Mouse (Mus musculus) kidney, adult 2 months (tissue): ENCODE measurements around the gene Trpm8. TPM values are rescaled to one million over a fixed set of nuclear protein-coding genes. Genes with fewer than 3 reads are reported as not detected.

Source experiments
- DNase-seq: peaks from one replicate; pipeline ENCODE4 v3.0.0; 2021
- H3K27ac ChIP-seq: fragments of 200-500 bp; 2 replicates; pipeline ENCODE4 v1.5.1; 2012; ENCODE audit warnings: low read depth, low read length, control low read depth, inconsistent platforms; ENCODE audit not compliant: insufficient read depth
- H3K27me3 ChIP-seq: fragments of 200-500 bp; replicated peaks from 2 replicates; pipeline ENCODE4 v1.6.1; 2012; ENCODE audit warnings: mild to moderate bottlenecking, moderate library complexity, low read length, inconsistent platforms; ENCODE audit not compliant: control insufficient read depth, insufficient read depth
- H3K36me3 ChIP-seq: fragments of 200-500 bp; 2 replicates; pipeline ENCODE4 v1.6.1; 2012; ENCODE audit warnings: mild to moderate bottlenecking, moderate library complexity, low read length, inconsistent platforms; ENCODE audit not compliant: control insufficient read depth, insufficient read depth
- H3K4me1 ChIP-seq: fragments of 200-500 bp; 2 replicates; pipeline ENCODE4 v1.6.1; 2011; ENCODE audit warnings: low read length; ENCODE audit not compliant: control insufficient read depth, insufficient read depth
- H3K4me3 ChIP-seq: fragments of 200-500 bp; 2 replicates; pipeline ENCODE4 v1.5.1; 2011; ENCODE audit warnings: mild to moderate bottlenecking, low read depth, low read length, control low read depth; ENCODE audit not compliant: insufficient read depth
- CTCF ChIP-seq: fragments of 200-500 bp; conservative IDR thresholded peaks from 2 replicates; pipeline ENCODE4 v1.5.1; 2011; ENCODE audit warnings: low read depth, mild to moderate bottlenecking, control low read depth, low read length, moderate library complexity, mixed read lengths; ENCODE audit not compliant: insufficient read depth, insufficient read length
- POLR2A ChIP-seq: fragments of 200-500 bp; IDR thresholded peaks from one replicate; pipeline ENCODE4 v1.6.1; 2011; ENCODE audit warnings: low read depth, low read length, control low read depth
- WGBS: fragments of 180-500 bp; shearing (Covaris S2); methylation state at CpG from one replicate; pipeline ENCODE4 v1.1.7; 2018; 5-methylcytosine and 5-hydroxymethylcytosine counted together
- polyA plus RNA-seq: library from polyadenylated mRNA; depleted of rRNA; stranded (reverse); fragments of >200 nt; gene quantifications from 2 replicates; pipeline ENCODE4 v1.2.3, GENCODE M21; 2012

The Trpm8 gene
- polyA plus RNA-seq, 1 experiment, result not detected

DNA sequence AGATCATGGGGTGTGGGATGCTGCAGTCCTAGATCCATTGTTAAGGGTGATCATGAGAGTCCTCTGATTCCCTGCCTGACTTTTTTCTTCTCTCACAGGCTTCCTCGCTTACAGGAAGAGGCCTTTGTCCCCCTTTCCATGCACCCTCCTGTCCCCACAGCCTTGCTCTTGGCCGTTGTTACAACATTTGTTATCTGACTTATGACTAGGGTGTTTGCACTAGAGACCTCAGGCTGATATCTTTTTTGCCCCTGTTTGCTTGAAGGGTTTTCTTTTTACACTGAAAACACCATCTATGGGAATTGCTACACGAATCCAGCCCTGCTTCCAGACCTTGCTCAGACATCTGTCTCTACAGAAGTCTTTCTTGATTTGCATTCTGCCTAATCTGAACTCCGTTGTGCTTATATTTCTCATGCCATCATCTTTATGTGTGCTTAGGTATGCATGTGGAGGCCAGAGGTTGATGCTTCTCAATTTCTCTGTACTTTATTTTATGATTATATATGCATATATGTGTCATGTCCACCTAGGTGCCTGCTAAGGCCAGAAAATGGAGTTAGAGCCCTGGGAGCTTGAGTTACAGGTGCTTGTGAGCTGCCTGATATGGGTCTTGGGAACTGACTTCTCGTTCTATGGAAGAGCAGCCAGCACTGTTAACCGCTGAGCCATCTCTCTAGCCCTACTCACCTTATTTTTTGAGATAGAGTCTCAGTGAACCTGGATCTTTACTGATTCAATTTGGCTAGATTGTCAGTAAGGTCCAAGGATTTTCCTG is 27.7 kb downstream of the Trpm8 start:
- Histone ChIP-seq H3K27ac (no peak overlapping the region), H3K36me3 (no peaks in the 10 kb centered on the region), H3K4me1 (no peaks in the 10 kb centered on the region), H3K27me3 (no peaks in the 10 kb centered on the region), H3K4me3 (no peak overlapping the region)
- DNase-seq, result no peak
- TF ChIP-seq POLR2A, result no peak
- no peak for TF ChIP-seq CTCF
- WGBS, result 42% methylated on average over 6 of the region's 6 CpGs

DNA sequence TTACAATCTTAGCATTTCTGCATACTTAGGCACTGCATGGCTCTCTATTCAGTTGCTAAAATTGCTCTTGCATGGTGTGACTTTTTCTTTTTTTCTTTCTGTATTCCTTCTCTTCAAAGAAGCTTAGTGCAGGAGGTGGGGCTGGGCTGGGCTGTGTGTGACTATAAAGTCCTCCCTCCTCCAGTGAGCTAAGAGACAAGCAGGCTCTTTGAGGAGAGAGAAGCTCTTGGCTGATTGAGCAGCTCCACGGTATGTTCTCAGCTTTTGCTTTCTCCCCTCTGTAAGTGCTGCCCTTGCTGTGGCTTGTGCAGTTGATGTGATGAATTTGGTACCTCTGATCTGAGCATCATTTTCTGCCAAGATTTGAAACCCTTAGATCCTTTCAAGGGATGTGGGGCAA is 29.1 kb downstream of the Trpm8 start:
- Histone ChIP-seq H3K4me1 (no peaks in the 10 kb centered on the region), H3K27ac (no peak overlapping the region), H3K36me3 (no peaks in the 10 kb centered on the region), H3K27me3 (no peaks in the 10 kb centered on the region), H3K4me3 (no peak overlapping the region)
- 49% methylated on average over 1 of the region's 1 CpGs for WGBS
- TF ChIP-seq POLR2A (no peak), CTCF (no peak)
- no peak for DNase-seq

DNA sequence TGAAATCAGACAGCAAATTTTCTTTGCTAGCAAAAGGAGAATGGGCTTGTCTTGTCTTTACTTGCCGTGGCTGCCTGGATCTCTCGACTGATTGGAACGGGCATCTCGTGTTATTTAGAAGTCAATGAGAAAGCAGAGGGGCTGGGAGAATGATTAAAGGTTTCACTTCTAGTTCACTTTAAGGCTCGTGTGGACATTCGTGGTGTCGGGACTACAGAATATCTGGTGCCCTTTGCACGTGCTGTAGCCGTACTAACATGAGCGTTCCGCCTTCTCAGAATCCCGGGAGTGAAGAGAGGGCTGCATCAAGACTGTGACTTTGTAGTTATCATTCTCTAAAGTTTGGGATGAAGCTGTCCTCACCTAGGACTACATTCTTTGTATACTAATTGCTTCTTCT is 29.7 kb downstream of the Trpm8 start:
- 66% methylated on average over 12 of the region's 12 CpGs for WGBS
- Histone ChIP-seq H3K36me3 (no peaks in the 10 kb centered on the region), H3K27ac (no peak overlapping the region), H3K4me1 (no peaks in the 10 kb centered on the region), H3K27me3 (no peaks in the 10 kb centered on the region), H3K4me3 (no peak overlapping the region)
- no peak for TF ChIP-seq POLR2A
- no peak for TF ChIP-seq CTCF
- no peak for DNase-seq

DNA sequence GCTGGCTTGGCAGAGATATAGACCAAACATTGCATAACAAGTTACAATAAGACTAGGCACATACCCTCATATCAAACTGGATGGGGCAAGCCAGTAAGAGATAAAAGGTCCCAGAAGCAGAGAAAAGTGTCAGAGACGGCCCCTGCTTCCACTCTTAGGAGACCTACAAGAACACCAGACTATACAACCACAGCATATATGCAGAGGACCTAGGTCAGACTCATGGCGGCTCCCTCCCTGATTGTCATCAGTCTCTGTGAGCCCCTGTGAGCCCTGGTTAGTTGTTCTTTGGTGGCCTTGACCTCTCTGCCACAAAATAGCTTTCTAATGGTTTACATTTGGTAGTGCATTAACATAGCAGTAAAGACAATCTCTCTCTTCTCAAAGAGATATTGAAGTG is 31.6 kb downstream of the Trpm8 start:
- no peak overlapping the region for H3K27ac ChIP-seq
- H3K27me3 ChIP-seq, result no peaks in the 10 kb centered on the region
- no peak overlapping the region for H3K4me3 ChIP-seq
- 48% methylated on average over 2 of the region's 2 CpGs for WGBS
- no peak for TF ChIP-seq POLR2A
- no peak for TF ChIP-seq CTCF
- no peaks in the 10 kb centered on the region for H3K4me1 ChIP-seq
- no peak for DNase-seq
- no peaks in the 10 kb centered on the region for H3K36me3 ChIP-seq

DNA sequence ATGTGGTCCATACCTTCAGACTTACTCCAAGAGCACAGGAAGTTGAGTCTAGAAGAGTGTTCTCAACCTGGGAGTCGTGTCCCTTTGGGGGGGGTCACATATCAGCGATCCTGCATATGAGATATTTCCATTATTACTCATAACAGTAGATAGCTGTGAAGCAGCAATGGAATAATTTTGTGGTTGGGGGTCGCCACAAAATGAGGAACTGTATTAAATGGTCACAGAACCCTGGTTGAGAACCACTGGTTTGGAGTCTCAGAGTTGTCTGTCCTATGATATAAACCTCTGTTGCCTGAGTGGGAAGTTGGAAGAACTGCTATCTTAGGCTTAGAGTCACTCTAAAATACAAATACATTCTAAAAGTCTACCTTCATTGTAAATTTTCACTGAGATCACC is 32.4 kb downstream of the Trpm8 start:
- TF ChIP-seq POLR2A (no peak), CTCF (no peak)
- WGBS, result 54% methylated on average over 3 of the region's 3 CpGs
- Histone ChIP-seq H3K4me3 (no peak overlapping the region), H3K36me3 (no peaks in the 10 kb centered on the region), H3K27me3 (no peaks in the 10 kb centered on the region), H3K4me1 (no peaks in the 10 kb centered on the region), H3K27ac (no peak overlapping the region)
- DNase-seq, result no peak

DNA sequence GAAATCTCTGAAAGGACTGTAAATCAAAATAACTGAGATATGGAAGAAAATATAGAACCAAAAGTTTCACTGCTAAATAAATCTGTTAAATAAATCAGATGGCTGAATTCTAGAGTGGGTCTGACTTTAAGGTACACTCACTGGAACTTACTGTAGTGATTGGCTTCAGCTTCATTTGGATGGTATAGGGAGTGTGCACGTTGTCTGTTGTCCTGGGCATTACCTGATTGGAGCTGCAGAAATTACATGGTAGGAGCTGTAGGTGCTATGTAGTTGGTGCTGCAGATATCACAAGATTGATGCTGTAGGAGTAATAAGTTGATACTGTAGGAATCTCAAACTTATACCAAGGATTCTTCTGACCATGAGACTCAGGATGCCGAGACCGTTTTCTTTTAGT is 32.9 kb downstream of the Trpm8 start:
- no peak for DNase-seq
- no peak for TF ChIP-seq CTCF
- no peak for TF ChIP-seq POLR2A
- 68% methylated on average over 3 of the region's 3 CpGs for WGBS
- H3K27ac ChIP-seq, result no peak overlapping the region
- H3K27me3 ChIP-seq, result no peaks in the 10 kb centered on the region
- H3K4me1 ChIP-seq, result no peaks in the 10 kb centered on the region
- H3K4me3 ChIP-seq, result no peak overlapping the region
- no peaks in the 10 kb centered on the region for H3K36me3 ChIP-seq

DNA sequence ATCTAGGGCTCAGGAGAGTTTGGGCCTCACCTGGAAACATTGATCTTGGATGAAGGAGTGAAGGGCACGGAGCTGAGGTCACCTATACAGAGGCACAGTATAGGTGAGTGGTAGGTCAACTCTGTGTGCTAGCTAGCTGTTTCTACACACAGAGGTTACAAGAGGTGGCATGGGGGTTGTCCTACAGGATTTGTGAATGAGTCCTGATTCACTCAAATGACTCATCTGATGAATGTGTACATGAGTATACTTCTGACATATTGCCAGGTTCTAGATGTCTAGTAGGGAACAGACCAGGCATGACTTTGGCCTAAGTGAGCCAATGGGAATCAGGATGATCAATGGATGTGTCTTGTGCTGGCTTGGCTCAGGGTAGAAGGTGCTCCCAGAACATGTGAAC is 39.8 kb downstream of the Trpm8 start:
- Histone ChIP-seq H3K27me3 (no peaks in the 10 kb centered on the region), H3K4me3 (no peak overlapping the region), H3K27ac (no peak overlapping the region), H3K4me1 (no peaks in the 10 kb centered on the region), H3K36me3 (no peaks in the 10 kb centered on the region)
- WGBS, result 78% methylated on average over 1 of the region's 1 CpGs
- DNase-seq, result no peak
- TF ChIP-seq POLR2A (no peak), CTCF (no peak)
